Mouse (Mus musculus) bone marrow, adult 2 months (tissue): ENCODE data around the gene Tmem240. TPM values are rescaled to one million over a fixed set of nuclear protein-coding genes. Genes with fewer than 3 reads are reported as not detected.

Source experiments
- H3K27ac ChIP-seq: fragments of 200-500 bp; 2 replicates; pipeline ENCODE4 v1.5.1; 2012; ENCODE audit warnings: low read depth, mild to moderate bottlenecking, control low read depth, inconsistent platforms, low read length; ENCODE audit not compliant: control insufficient read depth, poor library complexity, insufficient read depth
- H3K4me1 ChIP-seq: fragments of 200-500 bp; 2 replicates; pipeline ENCODE4 v1.6.1; 2011; ENCODE audit warnings: low read length; ENCODE audit not compliant: control insufficient read depth, insufficient read depth
- H3K4me3 ChIP-seq: fragments of 200-500 bp; replicated peaks from 2 replicates; pipeline ENCODE3; 2011; ENCODE audit warnings: mild to moderate bottlenecking, low read depth, low read length, control low read depth; ENCODE audit not compliant: control insufficient read depth
- CTCF ChIP-seq: fragments of 200-500 bp; IDR thresholded peaks from 2 replicates; pipeline ENCODE4 v1.5.1; 2011; ENCODE audit warnings: low read length, control low read depth; ENCODE audit not compliant: control insufficient read depth, insufficient read depth
- POLR2A ChIP-seq: fragments of 200-500 bp; IDR thresholded peaks from 2 replicates; pipeline ENCODE4 v1.6.1; 2011; ENCODE audit warnings: low read depth, mild to moderate bottlenecking, control low read depth, low read length, borderline replicate concordance; ENCODE audit not compliant: control insufficient read depth
- WGBS: fragments of 180-500 bp; shearing (Covaris S2); methylation state at CpG from one replicate; pipeline ENCODE4 v1.1.7; 2018; 5-methylcytosine and 5-hydroxymethylcytosine counted together
- polyA plus RNA-seq: library from polyadenylated mRNA; stranded (reverse); fragments of >200 nt; gene quantifications from 2 replicates; pipeline ENCODE4 v1.2.4, GENCODE M21; 2011; ENCODE audit warnings: low replicate concordance; ENCODE audit not compliant: missing spikeins, insufficient read depth, insufficient read length

Gene Tmem240
- polyA plus RNA-seq, 1 experiment = 3.0 TPM

DNA sequence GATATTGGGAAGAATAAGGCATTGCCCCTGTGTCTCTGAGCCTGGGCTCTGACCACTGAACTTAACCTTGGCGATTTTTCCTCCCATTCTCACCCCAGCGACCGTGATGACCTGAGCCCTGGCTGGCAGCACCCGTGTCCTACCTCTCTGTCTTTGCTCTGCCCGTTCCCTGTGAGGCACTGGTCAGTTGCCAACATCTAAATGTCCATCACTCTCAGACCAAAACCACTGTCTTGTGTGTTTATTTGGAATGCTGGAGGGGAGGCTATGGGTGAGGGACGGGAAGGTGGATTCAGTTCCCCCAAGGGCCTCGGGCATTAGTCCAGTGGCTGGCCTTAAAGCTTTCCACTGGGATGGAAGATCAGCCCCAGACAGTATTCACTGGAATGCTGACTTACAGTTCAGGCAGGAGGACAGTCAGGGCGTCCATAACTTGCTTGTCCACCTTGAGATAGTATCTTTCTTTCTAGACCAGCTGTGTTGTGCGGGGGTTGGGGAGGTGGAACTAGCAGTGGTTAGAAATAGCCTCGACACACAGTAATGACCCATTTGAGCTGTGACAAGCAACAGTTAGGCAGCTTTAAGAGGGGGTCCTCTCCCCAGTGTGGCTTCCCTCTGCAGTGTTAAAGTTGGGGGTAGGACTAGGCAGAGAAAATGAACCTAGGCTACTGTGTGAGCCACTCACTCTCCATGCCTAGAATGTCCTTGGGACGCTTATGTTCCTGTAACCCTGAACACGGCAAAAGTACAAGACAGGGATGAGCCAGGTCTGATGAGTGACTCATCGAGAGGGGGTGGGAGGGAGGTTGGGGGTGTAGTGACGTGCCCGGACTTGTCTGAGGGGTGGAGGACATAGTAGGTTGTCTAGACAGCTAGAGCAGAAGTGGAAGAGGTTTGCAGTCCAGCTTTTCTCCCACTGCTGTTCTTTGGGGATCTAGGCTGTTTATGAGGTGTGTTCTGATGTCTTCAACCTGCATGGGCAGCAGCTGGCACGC, 38.0 kb upstream of the Tmem240 start:
- H3K4me1 ChIP-seq = peaks cover 2% of the 10 kb centered on the region; the same call in 1 of the 2 replicates
- H3K4me3 ChIP-seq = no peak overlapping the region
- no peak overlapping the region for H3K27ac ChIP-seq
- no peak for TF ChIP-seq POLR2A
- TF ChIP-seq CTCF = no peak
- WGBS = 77% methylated on average over 16 of the region's 16 CpGs

DNA sequence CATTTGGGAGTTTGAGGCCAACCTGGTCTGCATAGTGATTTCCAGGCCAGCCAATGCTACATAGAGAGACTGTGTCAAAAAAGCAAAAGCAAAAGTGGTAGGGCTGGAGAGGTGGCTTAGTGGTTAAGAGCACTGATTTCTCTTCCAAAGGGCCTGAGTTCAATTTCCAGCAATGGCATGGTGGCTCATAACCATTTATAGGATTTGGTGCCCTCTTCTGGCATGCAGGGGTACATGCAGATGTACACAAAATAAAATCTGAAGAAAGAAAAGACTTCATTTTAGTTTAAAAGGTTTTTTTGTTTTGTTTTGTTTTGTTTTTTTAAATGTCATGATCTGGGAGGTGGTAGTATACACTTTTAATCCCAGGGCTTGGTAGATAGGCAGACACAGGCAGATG, 34.2 kb upstream of the Tmem240 start:
- no peak for TF ChIP-seq CTCF
- no peak for TF ChIP-seq POLR2A
- H3K4me1 ChIP-seq = no peaks in the 10 kb centered on the region
- no peak overlapping the region for H3K27ac ChIP-seq
- no peak overlapping the region for H3K4me3 ChIP-seq

DNA sequence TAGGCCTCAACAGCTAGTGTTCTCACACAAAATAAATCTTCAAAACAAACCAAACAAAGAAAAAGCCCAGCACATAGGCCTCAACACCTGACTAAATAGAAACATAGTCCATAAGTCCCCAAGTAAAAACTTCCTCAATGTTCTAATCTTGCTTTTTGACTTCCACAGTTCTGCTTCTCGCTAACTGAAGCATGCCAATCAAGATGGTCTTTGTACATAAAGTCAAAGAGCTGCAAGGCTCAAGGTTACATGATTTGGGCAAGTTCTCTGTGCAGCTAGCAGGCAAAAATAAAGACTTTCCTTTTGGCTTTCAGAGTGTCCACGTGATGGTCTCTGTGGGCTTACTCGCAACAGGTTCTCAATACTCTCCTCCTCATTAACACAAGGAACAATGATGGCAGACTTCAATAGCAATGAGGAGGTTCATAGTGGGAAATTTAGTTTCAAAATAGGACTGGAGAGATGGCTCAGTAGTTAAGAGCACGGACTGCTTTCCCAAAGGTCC, 31.1 kb upstream of the Tmem240 start:
- TF ChIP-seq CTCF = no peak
- no peak for TF ChIP-seq POLR2A
- H3K27ac ChIP-seq = no peak overlapping the region
- 93% methylated on average over 4 of the region's 4 CpGs for WGBS
- no peak overlapping the region for H3K4me3 ChIP-seq
- H3K4me1 ChIP-seq = peaks cover 1% of the 10 kb centered on the region; the same call in 1 of the 2 replicates

DNA sequence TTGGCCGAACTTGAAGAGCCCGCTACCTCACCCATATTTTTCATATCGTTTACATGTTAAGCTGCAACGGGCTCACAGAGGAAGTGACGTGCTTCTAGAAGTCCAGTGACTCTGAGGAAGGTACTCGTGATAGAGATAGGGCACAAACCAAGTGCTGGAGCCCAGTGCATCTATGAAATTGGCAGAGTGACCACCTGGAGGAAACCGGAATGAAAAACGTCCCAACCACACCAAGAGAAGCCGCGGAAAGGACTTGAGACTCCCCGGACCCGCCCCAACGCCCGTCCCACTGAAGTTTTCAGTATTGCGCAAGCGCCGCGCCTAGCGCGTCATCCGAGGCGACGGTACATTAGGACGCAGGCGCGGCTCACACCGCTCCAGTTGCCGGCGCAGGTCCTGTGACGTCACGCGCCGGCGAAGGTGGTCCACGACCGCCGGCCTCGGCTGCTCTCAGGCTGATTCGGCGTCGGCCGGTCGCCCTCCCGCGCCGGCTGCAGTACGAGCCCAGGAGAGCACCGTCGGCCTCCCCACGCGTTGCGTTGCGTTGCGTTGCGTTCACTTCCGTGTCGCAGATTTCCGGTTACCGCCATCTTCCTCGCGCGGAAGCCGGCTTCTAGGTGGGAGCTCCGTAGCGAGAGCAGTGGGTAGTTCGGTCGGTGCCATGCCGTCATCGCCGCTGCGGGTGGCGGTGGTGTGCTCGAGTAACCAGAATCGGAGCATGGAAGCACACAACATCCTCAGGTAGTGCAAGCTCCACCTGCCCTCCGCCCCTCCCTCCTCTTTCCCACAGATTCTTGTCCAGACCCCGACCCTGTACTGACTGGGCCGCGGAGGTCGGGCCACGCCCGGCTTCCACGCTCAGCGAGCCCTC, 29.6 kb upstream of the Tmem240 start, which contains the start of gene Ssu72:
Ssu72 (plus strand) TSS at position 80 of the 871 bp plus-strand sequence.
- WGBS = under 1% methylated on average over 83 of the region's 83 CpGs
- TF ChIP-seq POLR2A = peak; percentile 69
- no peak; the same call in 1 of the 2 replicates for TF ChIP-seq CTCF
- Histone ChIP-seq H3K4me1 (peaks cover 3% of the 10 kb centered on the region; the same call in 1 of the 2 replicates), H3K4me3 (peak within 1 kb of the TSS; percentile 100), H3K27ac (peak within 1 kb of the TSS; percentile 100)

DNA sequence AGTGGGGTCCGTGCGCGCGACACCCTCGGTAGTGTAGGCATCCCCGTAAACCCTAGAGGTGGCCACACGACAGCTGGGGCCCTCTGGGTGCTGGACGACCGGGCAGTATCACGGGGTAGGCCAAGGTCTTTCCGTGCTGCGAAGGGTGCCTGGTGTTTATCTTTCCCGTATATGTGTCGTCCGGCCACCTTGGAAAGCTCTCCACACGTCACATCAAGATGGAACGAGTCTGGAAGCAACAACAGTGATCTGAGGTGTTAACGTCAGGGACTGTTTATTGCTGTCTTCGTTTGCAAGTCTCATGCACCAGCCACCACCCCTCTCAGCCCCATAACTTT, 29.0 kb upstream of the Tmem240 start:
- no peak for TF ChIP-seq CTCF
- no peak for TF ChIP-seq POLR2A
- Histone ChIP-seq H3K4me1 (peaks cover 3% of the 10 kb centered on the region), H3K4me3 (peak overlapping the region; percentile 100), H3K27ac (peak overlapping the region; percentile 100)
- WGBS = 0% methylated on average over 19 of the region's 19 CpGs

DNA sequence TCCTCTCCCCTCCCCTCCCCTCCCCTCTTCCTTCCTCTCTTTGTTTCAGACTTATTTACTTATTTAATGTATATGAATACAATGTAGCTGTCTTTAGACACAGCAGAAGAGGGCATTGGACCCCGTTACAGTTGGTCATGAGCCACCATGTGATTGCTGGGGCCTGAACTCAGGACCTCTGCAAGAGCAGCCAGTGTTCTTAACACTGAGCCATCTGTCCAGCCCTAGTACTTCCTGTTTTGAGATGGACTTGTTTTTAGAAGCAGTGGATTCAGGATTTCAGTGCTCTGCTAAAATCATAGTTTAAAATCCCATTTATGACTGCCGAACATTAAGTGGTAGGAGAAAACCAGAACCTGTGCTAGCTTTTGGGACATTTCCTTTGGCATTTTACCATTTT, 26.0 kb upstream of the Tmem240 start:
- Histone ChIP-seq H3K4me3 (no peak overlapping the region), H3K4me1 (peaks cover 3% of the 10 kb centered on the region), H3K27ac (no peak overlapping the region)
- TF ChIP-seq CTCF (no peak), POLR2A (no peak)
- 60% methylated on average over 2 of the region's 2 CpGs for WGBS

DNA sequence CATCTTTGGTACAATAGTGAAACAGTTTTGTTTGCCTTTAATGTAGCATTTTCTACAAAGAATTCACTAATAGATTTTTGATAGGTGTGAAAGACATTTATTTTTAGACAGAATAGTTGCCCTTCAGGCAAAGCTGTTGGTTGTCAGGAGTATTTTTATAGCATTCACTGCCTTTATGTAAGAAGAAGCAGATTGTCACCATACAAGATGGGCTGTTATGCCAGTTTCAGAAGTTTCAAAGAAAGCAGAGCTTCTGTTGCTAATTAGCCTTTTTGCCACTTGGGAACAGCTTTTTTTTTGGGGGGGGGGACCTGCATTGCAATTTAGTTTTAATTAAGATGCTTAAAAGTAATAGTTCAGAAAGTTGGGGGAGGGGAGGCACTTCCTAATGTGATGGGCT, 25.6 kb upstream of the Tmem240 start:
- peaks cover 3% of the 10 kb centered on the region for H3K4me1 ChIP-seq
- TF ChIP-seq POLR2A = no peak
- no peak for TF ChIP-seq CTCF
- H3K27ac ChIP-seq = no peak overlapping the region
- no peak overlapping the region for H3K4me3 ChIP-seq
